Mouse (Mus musculus) small intestine, adult 2 months (tissue): ENCODE data around the gene Gm10031. TPM values are rescaled to one million over a fixed set of nuclear protein-coding genes. Genes with fewer than 3 reads are reported as not detected.
"Not testable (repeated sequence)": the region's sequence is repeated elsewhere in the genome, so short reads cannot be mapped to it uniquely, and the experiment has no call there.

Source experiments
- H3K27ac ChIP-seq: fragments of 200-500 bp; 2 replicates; pipeline ENCODE4 v1.5.1; 2012; ENCODE audit warnings: low read depth, low read length, control low read depth, inconsistent platforms; ENCODE audit not compliant: insufficient read depth
- H3K27me3 ChIP-seq: fragments of 200-500 bp; 2 replicates; pipeline ENCODE4 v1.6.1; 2012; ENCODE audit warnings: mild to moderate bottlenecking, moderate library complexity, low read length, inconsistent platforms; ENCODE audit not compliant: control insufficient read depth, insufficient read depth
- H3K36me3 ChIP-seq: fragments of 200-500 bp; 2 replicates; pipeline ENCODE4 v1.6.1; 2012; ENCODE audit warnings: mild to moderate bottlenecking, low read length, control low read depth, inconsistent platforms; ENCODE audit not compliant: control insufficient read depth, insufficient read depth
- H3K4me1 ChIP-seq: fragments of 200-500 bp; 2 replicates; pipeline ENCODE4 v1.6.1; 2012; ENCODE audit warnings: low read length, inconsistent platforms, mixed read lengths; ENCODE audit not compliant: control insufficient read depth, insufficient read depth, insufficient read length
- H3K4me3 ChIP-seq: fragments of 200-500 bp; 2 replicates; pipeline ENCODE4 v1.5.1; 2012; ENCODE audit warnings: low read depth, mild to moderate bottlenecking, control low read depth, inconsistent platforms, low read length, moderate library complexity
- CTCF ChIP-seq: fragments of 200-500 bp; IDR thresholded peaks from 2 replicates; pipeline ENCODE4 v1.5.1; 2012; ENCODE audit warnings: low read depth, mild to moderate bottlenecking, control low read depth, inconsistent platforms, low read length, moderate library complexity, mixed read lengths; ENCODE audit not compliant: insufficient replicate concordance, insufficient read length; ENCODE audit errors: extremely low read depth
- POLR2A ChIP-seq: fragments of 200-500 bp; IDR thresholded peaks from 2 replicates; pipeline ENCODE4 v1.6.1; 2012; ENCODE audit warnings: low read depth, mild to moderate bottlenecking, control low read depth, inconsistent platforms, low read length, moderate library complexity
- WGBS: fragments of 180-500 bp; shearing (Covaris S2); methylation state at CpG from one replicate; pipeline ENCODE4 v1.1.7; 2018; 5-methylcytosine and 5-hydroxymethylcytosine counted together
- polyA plus RNA-seq: library from polyadenylated mRNA; depleted of rRNA; stranded (reverse); fragments of >200 nt; gene quantifications from 2 replicates; pipeline ENCODE4 v1.2.3, GENCODE M21; 2012

Gene Gm10031
- polyA plus RNA-seq, 1 experiment, result 27.8 TPM

GRCm38 (mm10) chr1:156495025-156495424 lies 28.8 kb upstream of the Gm10031 start:
- H3K36me3 ChIP-seq, result no peaks in the 10 kb centered on the region
- no peaks in the 10 kb centered on the region for H3K27me3 ChIP-seq
- H3K27ac ChIP-seq, result no peak overlapping the region
- no peak overlapping the region for H3K4me3 ChIP-seq
- no peak for TF ChIP-seq CTCF
- TF ChIP-seq POLR2A, result no peak
- 78% methylated on average over 8 of the region's 8 CpGs for WGBS
- H3K4me1 ChIP-seq, result no peaks in the 10 kb centered on the region

GRCm38 (mm10) chr1:156496910-156497309 lies 26.9 kb upstream of the Gm10031 start:
- Histone ChIP-seq H3K27me3 (no peaks in the 10 kb centered on the region), H3K4me3 (no peak overlapping the region), H3K27ac (no peak overlapping the region), H3K36me3 (no peaks in the 10 kb centered on the region), H3K4me1 (no peaks in the 10 kb centered on the region)
- 82% methylated on average over 5 of the region's 5 CpGs for WGBS
- TF ChIP-seq POLR2A, result no peak

- 83% methylated on average over 5 of the region's 5 CpGs for WGBS
Measured at GRCm38 (mm10) chr1:156504945-156505523, 18.8 kb upstream of the Gm10031 start.

GRCm38 (mm10) chr1:156505901-156506300 lies 17.9 kb upstream of the Gm10031 start:
- WGBS, result 31% methylated on average over 2 of the region's 2 CpGs

More at GRCm38 (mm10) chr1:156504945-156505523, 18.8 kb upstream of the Gm10031 start:
- no peaks in the 10 kb centered on the region for H3K36me3 ChIP-seq
- H3K27ac ChIP-seq, result no peak overlapping the region
- H3K27me3 ChIP-seq, result no peaks in the 10 kb centered on the region
- H3K4me3 ChIP-seq, result no peak overlapping the region
- H3K4me1 ChIP-seq, result no peaks in the 10 kb centered on the region
- TF ChIP-seq CTCF (peak; percentile 50; the same call in 1 of the 2 replicates), POLR2A (no peak)

GRCm38 (mm10) chr1:156507753-156508152 lies 16.1 kb upstream of the Gm10031 start:
- Histone ChIP-seq H3K36me3 (no peaks in the 10 kb centered on the region), H3K27me3 (no peaks in the 10 kb centered on the region), H3K27ac (no peak overlapping the region), H3K4me3 (no peak overlapping the region), H3K4me1 (no peaks in the 10 kb centered on the region)
- TF ChIP-seq CTCF (no peak), POLR2A (no peak)
- 89% methylated on average over 3 of the region's 3 CpGs for WGBS

More at GRCm38 (mm10) chr1:156505901-156506300, 17.9 kb upstream of the Gm10031 start:
- no peaks in the 10 kb centered on the region for H3K27me3 ChIP-seq
- TF ChIP-seq CTCF (no peak), POLR2A (no peak)
- no peak overlapping the region for H3K27ac ChIP-seq
- no peak overlapping the region for H3K4me3 ChIP-seq
- no peaks in the 10 kb centered on the region for H3K36me3 ChIP-seq
- no peaks in the 10 kb centered on the region for H3K4me1 ChIP-seq

- TF ChIP-seq POLR2A (no peak), CTCF (no peak)
- 30% methylated on average over 3 of the region's 3 CpGs for WGBS
Measured at GRCm38 (mm10) chr1:156520136-156520780, 3.6 kb upstream of the Gm10031 start.

GRCm38 (mm10) chr1:156521796-156522517 lies 1.9 kb upstream of the Gm10031 start:
- 16% methylated on average over 15 of the region's 15 CpGs for WGBS
- Histone ChIP-seq H3K4me1 (peaks cover 5% of the 10 kb centered on the region), H3K36me3 (no peaks in the 10 kb centered on the region), H3K27ac (peak overlapping the region; percentile 36), H3K4me3 (peak overlapping the region; percentile 35), H3K27me3 (no peaks in the 10 kb centered on the region)
- TF ChIP-seq CTCF (no peak), POLR2A (no peak)

More at GRCm38 (mm10) chr1:156520136-156520780, 3.6 kb upstream of the Gm10031 start:
- Histone ChIP-seq H3K27me3 (no peaks in the 10 kb centered on the region), H3K36me3 (no peaks in the 10 kb centered on the region), H3K4me3 (no peak overlapping the region), H3K27ac (no peak overlapping the region), H3K4me1 (peaks cover 5% of the 10 kb centered on the region)

GRCm38 (mm10) chr1:156532476-156533175 lies 8.8 kb downstream of the Gm10031 start:
- not testable (repeated sequence) for H3K36me3 ChIP-seq, H3K27ac ChIP-seq, H3K4me1 ChIP-seq, H3K27me3 ChIP-seq, H3K4me3 ChIP-seq
- 69% methylated on average over 16 of the region's 16 CpGs for WGBS
